Mouse (Mus musculus): Measurements from ENCODE around the gene Eif2ak1. TPM values are rescaled to one million over a fixed set of nuclear protein-coding genes. Genes with fewer than 3 reads are reported as not detected.

Gene Eif2ak1
- total and polyA plus RNA-seq, 3 experiments, result 11.9 to 26.7 (median 13.4) TPM

GRCm38 (mm10) chr5:143932831-143933230, 115.2 kb downstream of the Eif2ak1 start, which contains the start of gene Rsph10b:
Gene Rsph10b (plus strand): TSS chr5:143933035.
- H3K4me1 ChIP-seq (ENCODE audit: control insufficient read depth in 1 of 2, insufficient read depth in 2 of 2), result no peaks in the 10 kb centered on the region
- H3K4me3 ChIP-seq (replicated peaks in 1 of 3; ENCODE audit: low read depth in 2 of 3, low read length in 2 of 3, poor library complexity in 1 of 3), result no peak within 1 kb of the TSS
- no peak within 1 kb of the TSS for H3K4me2 ChIP-seq (ENCODE audit: insufficient read depth, low read depth, poor library complexity, severe bottlenecking)
- H3K27ac ChIP-seq (ENCODE audit: insufficient read depth, low read depth), result no peak within 1 kb of the TSS
- no peaks in the 10 kb centered on the region for H3K27me3 ChIP-seq (replicated peaks)
- H3K36me3 ChIP-seq (replicated peaks in 1 of 2; ENCODE audit: control insufficient read depth in 1 of 2, insufficient read depth in 1 of 2, low read length in 1 of 2), result peaks cover 37 to 56% of the 10 kb centered on the region in 2 experiments
- in situ Hi-C loops (cut with MboI; ENCODE audit: low pct_ligation_motif_present, low pct_unique_long_range_greater_than_20kb, low sequenced_read_pairs) (no loop called here), dilution Hi-C loops (cut with MboI; ENCODE audit: extremely low pct_ligation_motif_present, extremely low pct_unique_long_range_greater_than_20kb, low sequenced_read_pairs) (no loop called here)
- H3K9ac ChIP-seq (ENCODE audit: insufficient read depth, low read depth), result no peak within 1 kb of the TSS
- DNase-seq (ENCODE audit: extremely low read depth), result no peak
- TF ChIP-seq NELFE (IDR thresholded peaks at IDR 0.05; ENCODE audit: low read depth, low read length) (no peak), POLR2AphosphoS2 (IDR thresholded peaks at IDR 0.05; ENCODE audit: low read depth, low read length) (no peak), ZNF384 (IDR thresholded peaks at IDR 0.05; ENCODE audit: low read depth, low read length) (no peak), HCFC1 (IDR thresholded peaks at IDR 0.05; ENCODE audit: low read depth, low read length) (no peak), RCOR1 (conservative IDR thresholded peaks at IDR 0.05; ENCODE audit: low read depth, low read length) (no peak), POLR2A (IDR thresholded peaks at IDR 0.05; ENCODE audit: low read depth, low read length) (no peak), MAFK (IDR thresholded peaks at IDR 0.05; ENCODE audit: insufficient replicate concordance, low read length) (no peak), ZMIZ1 (IDR thresholded peaks at IDR 0.05; ENCODE audit: low read depth, low read length) (no peak), USF2 (conservative IDR thresholded peaks at IDR 0.05; ENCODE audit: low read depth, low read length) (no peak), BHLHE40 (IDR thresholded peaks at IDR 0.05; ENCODE audit: low read depth, low read length) (no peak), USF1 (IDR thresholded peaks at IDR 0.05; ENCODE audit: low read depth, low read length) (no peak), IRF4 (IDR thresholded peaks at IDR 0.05; ENCODE audit: low read depth, low read length) (no peak), NRF1 (IDR thresholded peaks at IDR 0.05; ENCODE audit: low read depth, low read length) (no peak)
- H3K79me2 ChIP-seq (replicated peaks; ENCODE audit: control insufficient read depth, extremely low read depth, insufficient read depth, poor library complexity, severe bottlenecking), result no peaks in the 10 kb centered on the region
- H3K9me3 ChIP-seq (replicated peaks; ENCODE audit: low read length), result no peaks in the 10 kb centered on the region

- no peak for DNase-seq (ENCODE audit: extremely low read depth)
These were observed 115.8 kb downstream of the Eif2ak1 start for GRCm38 (mm10) chr5:143933414-143933813.

More at GRCm38 (mm10) chr5:143933414-143933813, 115.8 kb downstream of the Eif2ak1 start:
- peaks cover 33 to 50% of the 10 kb centered on the region in 2 experiments for H3K36me3 ChIP-seq (replicated peaks in 1 of 2; ENCODE audit: control insufficient read depth in 1 of 2, insufficient read depth in 1 of 2, low read length in 1 of 2)
- in situ Hi-C loops (cut with MboI; ENCODE audit: low pct_ligation_motif_present, low pct_unique_long_range_greater_than_20kb, low sequenced_read_pairs), result no loop called here
- no peaks in the 10 kb centered on the region for H3K27me3 ChIP-seq (replicated peaks)
- H3K4me3 ChIP-seq (replicated peaks in 1 of 3; ENCODE audit: low read depth in 2 of 3, low read length in 2 of 3, poor library complexity in 1 of 3), result no peak overlapping the region
- no peak for TF ChIP-seq USF1 (IDR thresholded peaks at IDR 0.05; ENCODE audit: low read depth, low read length)
- TF ChIP-seq RAD21 (IDR thresholded peaks at IDR 0.05; ENCODE audit: low read depth, low read length), result no peak
- no peak for TF ChIP-seq SMC3 (IDR thresholded peaks at IDR 0.05; ENCODE audit: low read depth, low read length)
- TF ChIP-seq ZKSCAN1 (IDR thresholded peaks at IDR 0.05; ENCODE audit: borderline replicate concordance, low read depth, low read length), result no peak
- no peak for TF ChIP-seq MEF2A (IDR thresholded peaks at IDR 0.05; ENCODE audit: borderline replicate concordance, low read depth, low read length)
- no peak for TF ChIP-seq EP300 (IDR thresholded peaks at IDR 0.05; ENCODE audit: low read length)
- dilution Hi-C loops (cut with MboI; ENCODE audit: extremely low pct_ligation_motif_present, extremely low pct_unique_long_range_greater_than_20kb, low sequenced_read_pairs), result no loop called here
- H3K79me2 ChIP-seq (replicated peaks; ENCODE audit: control insufficient read depth, extremely low read depth, insufficient read depth, poor library complexity, severe bottlenecking), result no peaks in the 10 kb centered on the region
- H3K9me3 ChIP-seq (replicated peaks; ENCODE audit: low read length), result no peaks in the 10 kb centered on the region
- H3K27ac ChIP-seq (ENCODE audit: insufficient read depth, low read depth), result no peak overlapping the region
- H3K9ac ChIP-seq (ENCODE audit: insufficient read depth, low read depth), result no peak overlapping the region
- H3K4me2 ChIP-seq (ENCODE audit: insufficient read depth, low read depth, poor library complexity, severe bottlenecking), result no peak overlapping the region
- H3K4me1 ChIP-seq (ENCODE audit: control insufficient read depth in 1 of 2, insufficient read depth in 2 of 2), result no peaks in the 10 kb centered on the region
